7 mouse cellular contexts compared by ENCODE assay signal in the genomic region with DNA sequence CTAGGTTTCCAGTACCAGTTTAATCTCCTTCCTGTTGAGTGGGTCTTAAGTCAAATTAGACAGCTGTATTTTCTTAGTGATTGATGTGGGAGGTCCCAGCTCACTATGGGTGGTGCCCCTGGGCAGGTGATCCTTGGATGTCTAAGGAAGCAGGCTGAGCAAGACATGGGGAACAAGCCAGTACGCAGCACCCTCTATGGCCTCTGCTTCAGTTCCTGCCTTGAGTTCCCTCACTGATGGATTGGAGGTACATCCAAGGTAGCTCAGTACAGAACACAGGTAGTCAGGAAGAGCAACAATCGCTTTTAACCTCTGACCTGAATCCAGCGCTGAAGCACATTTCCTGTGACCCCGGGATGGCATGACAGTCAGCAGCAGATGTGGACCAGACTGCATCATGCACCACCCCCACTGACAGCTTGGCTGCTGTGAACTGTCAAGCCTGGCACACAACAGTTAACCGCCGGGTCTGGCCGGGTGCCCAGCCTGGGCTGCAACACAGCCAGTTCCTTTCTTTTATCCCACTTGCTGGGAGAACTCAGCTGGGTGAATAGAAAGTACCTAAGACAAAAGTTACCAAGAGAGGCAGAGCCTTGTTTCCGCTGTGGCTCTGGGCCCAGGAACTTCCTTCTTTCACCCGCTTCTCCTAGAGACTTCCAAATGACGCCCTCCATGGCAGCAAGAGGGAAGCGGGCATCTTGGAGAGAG. TPM values are rescaled to one million over a fixed set of nuclear protein-coding genes. Genes with fewer than 3 reads are reported as not detected.
A peak's percentile ranks its signal among the peaks of the same experiment; 100 is the strongest.
DNase-seq lines count a peak whose midpoint lies in the region; ATAC-seq lines count a peak whose summit lies in the region.

A gene (plus strand): TSS at position 652 of the 708 bp plus-strand sequence.

- ATAC-seq in forebrain, embryonic 16.5 days = peak; percentile 97
- peak; percentile 91 for ATAC-seq in midbrain, embryonic 15.5 days (replicated peaks)

- DNase-seq in NIH3T3 (ENCODE audit: low read depth) = peak; percentile 92
- peak; percentile 89 for DNase-seq in adrenal gland, postnatal 10 days
- peak; percentile 79 to 85 for DNase-seq in heart, postnatal 14 days
- peak; percentile 88 to 89 for DNase-seq in layer of hippocampus, postnatal 36 days
- peak; percentile 72 for DNase-seq in telencephalon, adult 2 months (ENCODE audit: low read depth, low spot score)

- intact Hi-C loops in heart, postnatal 14 days (cut with DNase I) = no loop called here

- no peak within 1 kb of the TSS for H3K4me3 ChIP-seq in forebrain, embryonic 16.5 days (replicated peaks; ENCODE audit: low read length)
- no peak within 1 kb of the TSS for H3K4me3 ChIP-seq in midbrain, embryonic 15.5 days

- H3K36me3 ChIP-seq in forebrain, embryonic 16.5 days (ENCODE audit: control insufficient read depth, insufficient read depth) = no peaks in the 10 kb centered on the region
- no peaks in the 10 kb centered on the region for H3K36me3 ChIP-seq in midbrain, embryonic 15.5 days (replicated peaks)

- H3K4me2 ChIP-seq in forebrain, embryonic 16.5 days (ENCODE audit: low read length) = peak within 1 kb of the TSS; percentile 1
- no peak within 1 kb of the TSS for H3K4me2 ChIP-seq in midbrain, embryonic 15.5 days

- no peaks in the 10 kb centered on the region for H3K27me3 ChIP-seq in forebrain, embryonic 16.5 days (replicated peaks; ENCODE audit: control insufficient read depth, insufficient read depth, low read length)
- no peaks in the 10 kb centered on the region for H3K27me3 ChIP-seq in midbrain, embryonic 15.5 days (replicated peaks)

- no peak within 1 kb of the TSS for H3K9ac ChIP-seq in forebrain, embryonic 16.5 days (replicated peaks; ENCODE audit: low read depth, low read length)
- H3K9ac ChIP-seq in midbrain, embryonic 15.5 days = no peak within 1 kb of the TSS

- H3K9me3 ChIP-seq in forebrain, embryonic 16.5 days (ENCODE audit: control insufficient read depth, low read length) = no peaks in the 10 kb centered on the region
- no peaks in the 10 kb centered on the region for H3K9me3 ChIP-seq in midbrain, embryonic 15.5 days

- 13% methylated on average over 11 of the region's 11 CpGs for WGBS in forebrain, embryonic 16.5 days
- 45% methylated on average over 11 of the region's 11 CpGs for whole genome bisulfite sequencing in midbrain, embryonic 15.5 days

- H3K4me1 ChIP-seq in forebrain, embryonic 16.5 days (replicated peaks; ENCODE audit: control insufficient read depth, insufficient read depth, low read length) = peaks cover 14% of the 10 kb centered on the region
- H3K4me1 ChIP-seq in midbrain, embryonic 15.5 days = peaks cover 7% of the 10 kb centered on the region; the same call in 1 of the 2 replicates

- peak within 1 kb of the TSS; percentile 73 for H3K27ac ChIP-seq in forebrain, embryonic 16.5 days (ENCODE audit: low read length)
- H3K27ac ChIP-seq in midbrain, embryonic 15.5 days = peak within 1 kb of the TSS; percentile 65

RNA-seq across cellular contexts. Expression of the gene that starts here (rescaled TPM):
- under 1 TPM; 0.51 to 0.73 TPM for total RNA-seq in adrenal gland, postnatal 10 days (2021)
- polyA plus RNA-seq in forebrain, embryonic 16.5 days (2015; fragmentation: Nextera tagmentation; extraction: Ambion mirVana) = 1.9 and 2.0 TPM in 2 replicates
- under 1 TPM; 0.62 to 0.88 TPM for total RNA-seq in heart, postnatal 14 days (2021)
- 10 to 100 TPM; 47.1 to 57.8 TPM for total RNA-seq in layer of hippocampus, postnatal 36 days (2021)
- 1.7 TPM in 2 replicates for polyA plus RNA-seq in midbrain, embryonic 15.5 days (2015; fragmentation: Nextera tagmentation; extraction: Ambion mirVana)

Comparison
In these comparisons a context has a peak if more than half of its experiments do, and no peak if none do; other contexts are left out.
1. RNA of the gene that starts here (total RNA-seq): 47.1 to 57.8 TPM in layer of hippocampus, postnatal 36 days; 0.62 to 0.88 TPM in heart, postnatal 14 days and 0.51 to 0.73 TPM in adrenal gland, postnatal 10 days; every median in the first group is over 10 times any median in the second.
2. Peak in DNase-seq in adrenal gland, postnatal 10 days; RNA of the gene not detected or under 1 TPM.
3. Peak in DNase-seq in heart, postnatal 14 days; RNA of the gene not detected or under 1 TPM.
4. Peak in every context shown above with its lines, with median percentiles within 50 percentile points of each other: DNase-seq.